Comparison of ENCODE assay signal across 9 mouse cellular contexts in genomic region chr4:49072886-49073285, GRCm38 (mm10). TPM values are rescaled to one million over a fixed set of nuclear protein-coding genes. Genes with fewer than 3 reads are reported as not detected.
DNase-seq lines count a peak whose midpoint lies in the region; ATAC-seq and TF ChIP-seq lines count a peak whose summit lies in the region.
"Had no signal": no experiment of that assay in that cellular context is flagged by ENCODE, and none has a peak within 500 bp of the region (broad histone marks: within the 10 kb centered on the region; RNA-seq: fewer than 3 reads in every experiment).

No protein-coding gene starts in this region.

- H3K36me3 ChIP-seq in lung, embryonic 14.5 days (ENCODE audit: insufficient read depth) = no peaks in the 10 kb centered on the region
- no peaks in the 10 kb centered on the region for H3K36me3 ChIP-seq in heart, embryonic 16.5 days (ENCODE audit: control insufficient read depth, insufficient read depth)
- no peaks in the 10 kb centered on the region for H3K36me3 ChIP-seq in forebrain, embryonic 15.5 days

- intact Hi-C loops in left cerebral cortex, postnatal 10 days (cut with DNase I) = no loop called here

- ATAC-seq in lung, embryonic 14.5 days (ENCODE audit: insufficient read depth) = peak; percentile 63; the same call in 1 of the 2 replicates
- peak; percentile 81 for ATAC-seq in heart, embryonic 16.5 days (replicated peaks; ENCODE audit: extremely low read depth, insufficient read depth, low FRiP score)
- no peak for ATAC-seq in forebrain, embryonic 15.5 days (replicated peaks)

- DNase-seq in lung, embryonic 14.5 days = peak; percentile 87
- no peak for DNase-seq in lung, adult 2 months
- DNase-seq in cerebellum, adult 11-12 months = peak; percentile 81
- DNase-seq in left cerebral cortex, postnatal 10 days (ENCODE audit: extremely low spot score in 1 of 2, low spot score in 2 of 2) = peak; percentile 46 to 47
- DNase-seq in testis, postnatal 10 days (ENCODE audit: low spot score) = peak; percentile 81
- DNase-seq in spleen, adult 12 weeks (ENCODE audit: low spot score) = no peak

- H3K9me3 ChIP-seq in lung, embryonic 14.5 days (ENCODE audit: low read depth, low read length) = no peaks in the 10 kb centered on the region
- no peaks in the 10 kb centered on the region for H3K9me3 ChIP-seq in heart, embryonic 16.5 days (replicated peaks; ENCODE audit: control insufficient read depth, low read length)
- H3K9me3 ChIP-seq in forebrain, embryonic 15.5 days = no peaks in the 10 kb centered on the region

- WGBS in lung, embryonic 14.5 days = 47% methylated on average over 4 of the region's 4 CpGs
- 46% methylated on average over 4 of the region's 4 CpGs for WGBS in lung, adult 2 months
- WGBS in heart, embryonic 16.5 days = 24% methylated on average over 4 of the region's 4 CpGs
- WGBS in forebrain, embryonic 15.5 days = 55% methylated on average over 4 of the region's 4 CpGs

- H3K4me1 ChIP-seq in lung, embryonic 14.5 days (ENCODE audit: insufficient read depth) = no peaks in the 10 kb centered on the region
- no peaks in the 10 kb centered on the region for H3K4me1 ChIP-seq in lung, adult 2 months (ENCODE audit: control insufficient read depth, insufficient read depth, low read length)
- H3K4me1 ChIP-seq in heart, embryonic 16.5 days (ENCODE audit: control insufficient read depth, insufficient read depth, low read length) = peaks cover 14% of the 10 kb centered on the region
- H3K4me1 ChIP-seq in forebrain, embryonic 15.5 days = 0 out of 2 replicates have a peak, but pooled peaks cover 2% of the 10 kb centered on the region

- H3K27ac ChIP-seq in lung, embryonic 14.5 days (ENCODE audit: low read depth) = no peak overlapping the region
- H3K27ac ChIP-seq in heart, embryonic 16.5 days (ENCODE audit: low read length) = peak overlapping the region; percentile 84
- H3K27ac ChIP-seq in forebrain, embryonic 15.5 days (replicated peaks) = no peak overlapping the region

- TF ChIP-seq POLR2A in lung, adult 2 months (IDR thresholded peaks at IDR 0.05; ENCODE audit: borderline replicate concordance, extremely low read depth, low read depth, low read length) = no peak

- no peak overlapping the region for H3K9ac ChIP-seq in lung, embryonic 14.5 days
- no peak overlapping the region for H3K9ac ChIP-seq in heart, embryonic 16.5 days (ENCODE audit: low read length)
- H3K9ac ChIP-seq in forebrain, embryonic 15.5 days (replicated peaks) = no peak overlapping the region

- no peak for TF ChIP-seq CTCF in lung, embryonic 14.5 days (IDR thresholded peaks at IDR 0.05; ENCODE audit: low read depth)
- TF ChIP-seq CTCF in lung, adult 2 months (IDR thresholded peaks at IDR 0.05; ENCODE audit: insufficient read depth, low read length) = no peak

- H3K4me3 ChIP-seq in lung, embryonic 14.5 days (ENCODE audit: low read depth, low read length) = no peak overlapping the region
- H3K4me3 ChIP-seq in lung, adult 2 months (replicated peaks; ENCODE audit: extremely low read depth, low read depth, low read length) = no peak overlapping the region
- H3K4me3 ChIP-seq in heart, embryonic 16.5 days (ENCODE audit: low read length) = no peak overlapping the region
- H3K4me3 ChIP-seq in forebrain, embryonic 15.5 days = no peak overlapping the region
- H3K4me3 ChIP-seq: erythroblast, embryonic 14.5 days had no signal

- no peak overlapping the region for H3K4me2 ChIP-seq in lung, embryonic 14.5 days
- H3K4me2 ChIP-seq in heart, embryonic 16.5 days (ENCODE audit: low read depth, low read length) = no peak overlapping the region
- H3K4me2 ChIP-seq in forebrain, embryonic 15.5 days (replicated peaks) = no peak overlapping the region

- no peaks in the 10 kb centered on the region for H3K27me3 ChIP-seq in lung, embryonic 14.5 days (ENCODE audit: insufficient read depth, low read length)
- H3K27me3 ChIP-seq in heart, embryonic 16.5 days (ENCODE audit: control insufficient read depth, insufficient read depth, low read length) = no peaks in the 10 kb centered on the region
- no peaks in the 10 kb centered on the region for H3K27me3 ChIP-seq in forebrain, embryonic 15.5 days

RNA-seq across cellular contexts. Expression of gene Plppr1, which starts 13.8 kb away (rescaled TPM):
- polyA plus RNA-seq in lung, embryonic 14.5 days (2014; fragmentation: Nextera tagmentation; extraction: Ambion mirVana) = 0.63 and 1.2 TPM in 2 replicates
- polyA plus RNA-seq in lung, adult 2 months (2012; rRNA removed) = 0.02 TPM in 1 of 2 replicates, not detected in the other
- 5.0 and 5.4 TPM in 2 replicates for polyA plus RNA-seq in heart, embryonic 16.5 days (2015; fragmentation: Nextera tagmentation; extraction: Ambion mirVana)
- 10 to 100 TPM; 47.2 to 49.7 TPM for total RNA-seq in left cerebral cortex, postnatal 10 days (2021)
- polyA plus RNA-seq in forebrain, embryonic 15.5 days (2015; fragmentation: Nextera tagmentation; extraction: Ambion mirVana) = 51.6 and 53.5 TPM in 2 replicates
- polyA plus RNA-seq: erythroblast, embryonic 14.5 days had no signal

Comparison
In these comparisons a context has a peak if more than half of its experiments do, and no peak if none do; other contexts are left out.
1. DNase-seq: peak in lung, embryonic 14.5 days (single experiment), cerebellum, adult 11-12 months (single experiment), left cerebral cortex, postnatal 10 days (2 of 2) and testis, postnatal 10 days (single experiment); none in lung, adult 2 months (single experiment) and spleen, adult 12 weeks (single experiment).